Mouse (Mus musculus): ENCODE data around the gene Gpr143. TPM values are rescaled to one million over a fixed set of nuclear protein-coding genes. Genes with fewer than 3 reads are reported as not detected.
"Not testable (repeated sequence)": the region's sequence is repeated elsewhere in the genome, so short reads cannot be mapped to it uniquely, and the experiment has no call there.

The Gpr143 gene
- polyA plus RNA-seq, 1 experiment from 2014 or later = 0.16 TPM

- H3K36me3 ChIP-seq = no peaks in the 10 kb centered on the region
- 20% methylated on average over 37 of the region's 48 CpGs for WGBS
- H3K9ac ChIP-seq (replicated peaks) = peak overlapping the region; percentile 57
- H3K4me3 ChIP-seq (replicated peaks) = peak overlapping the region; percentile 54
- peaks cover 44% of the 10 kb centered on the region; the same call in 1 of the 2 replicates for H3K27me3 ChIP-seq
- no peaks in the 10 kb centered on the region for H3K9me3 ChIP-seq
- no peak overlapping the region for H3K27ac ChIP-seq
- ATAC-seq = peak; percentile 94
- peak overlapping the region; percentile 72 for H3K4me2 ChIP-seq (replicated peaks)
- H3K4me1 ChIP-seq (replicated peaks) = no peaks in the 10 kb centered on the region; the same call in 1 of the 2 replicates
Observed at GRCm38 (mm10) chrX:152769600-152770157, 12.0 kb upstream of the Gpr143 start.

GRCm38 (mm10) chrX:152788129-152788528 lies 6.4 kb downstream of the Gpr143 start:
- Histone ChIP-seq H3K4me1 (replicated peaks) (no peaks in the 10 kb centered on the region), H3K9me3 (no peaks in the 10 kb centered on the region), H3K36me3 (no peaks in the 10 kb centered on the region), H3K4me3 (replicated peaks) (no peak overlapping the region), H3K27ac (no peak overlapping the region), H3K9ac (replicated peaks) (no peak overlapping the region), H3K4me2 (replicated peaks) (no peak overlapping the region), H3K27me3 (peaks cover 19% of the 10 kb centered on the region)
- no peak for ATAC-seq
- 89% methylated on average over 1 of the region's 1 CpGs for WGBS

- Histone ChIP-seq H3K27ac (no peak overlapping the region), H3K27me3 (peaks cover 19% of the 10 kb centered on the region), H3K4me1 (replicated peaks) (no peaks in the 10 kb centered on the region), H3K9me3 (no peaks in the 10 kb centered on the region), H3K36me3 (no peaks in the 10 kb centered on the region), H3K4me3 (replicated peaks) (no peak overlapping the region), H3K9ac (replicated peaks) (no peak overlapping the region), H3K4me2 (replicated peaks) (no peak overlapping the region)
- WGBS = 94% methylated on average over 2 of the region's 2 CpGs
- no peak for ATAC-seq
Observed at GRCm38 (mm10) chrX:152788611-152789010, 6.9 kb downstream of the Gpr143 start.

- Histone ChIP-seq H3K4me1 (replicated peaks) (no peaks in the 10 kb centered on the region), H3K27ac (no peak overlapping the region), H3K27me3 (peaks cover 27% of the 10 kb centered on the region; the same call in 1 of the 2 replicates), H3K4me3 (replicated peaks) (no peak overlapping the region), H3K9ac (replicated peaks) (no peak overlapping the region), H3K36me3 (no peaks in the 10 kb centered on the region), H3K4me2 (replicated peaks) (no peak overlapping the region), H3K9me3 (no peaks in the 10 kb centered on the region)
- ATAC-seq = no peak
Observed at GRCm38 (mm10) chrX:152805317-152805716, 23.6 kb downstream of the Gpr143 start.

- 78% methylated on average over 3 of the region's 3 CpGs for WGBS
Observed at GRCm38 (mm10) chrX:152813339-152813738, 31.6 kb downstream of the Gpr143 start.

GRCm38 (mm10) chrX:152818996-152819395 lies 37.3 kb downstream of the Gpr143 start:
- no peak for ATAC-seq
- Histone ChIP-seq H3K4me3 (replicated peaks) (no peak overlapping the region), H3K9ac (replicated peaks) (no peak overlapping the region), H3K4me1 (replicated peaks) (no peaks in the 10 kb centered on the region), H3K9me3 (no peaks in the 10 kb centered on the region), H3K27ac (no peak overlapping the region), H3K36me3 (no peaks in the 10 kb centered on the region), H3K27me3 (peaks cover 8% of the 10 kb centered on the region; the same call in 1 of the 2 replicates), H3K4me2 (replicated peaks) (no peak overlapping the region)

More at GRCm38 (mm10) chrX:152813339-152813738, 31.6 kb downstream of the Gpr143 start:
- no peak overlapping the region for H3K4me3 ChIP-seq (replicated peaks)
- no peaks in the 10 kb centered on the region for H3K9me3 ChIP-seq
- H3K27me3 ChIP-seq = 0 out of 2 replicates have a peak, but pooled peaks cover 7% of the 10 kb centered on the region
- ATAC-seq = no peak
- no peak overlapping the region for H3K27ac ChIP-seq
- H3K36me3 ChIP-seq = no peaks in the 10 kb centered on the region
- no peak overlapping the region for H3K4me2 ChIP-seq (replicated peaks)
- no peaks in the 10 kb centered on the region for H3K4me1 ChIP-seq (replicated peaks)
- no peak overlapping the region for H3K9ac ChIP-seq (replicated peaks)

GRCm38 (mm10) chrX:152831003-152831550 lies 49.4 kb downstream of the Gpr143 start:
- not testable (repeated sequence) for H3K4me1 ChIP-seq (replicated peaks); H3K4me3 ChIP-seq (replicated peaks); H3K4me2 ChIP-seq (replicated peaks); H3K9ac ChIP-seq (replicated peaks); H3K9me3 ChIP-seq; H3K27me3 ChIP-seq; H3K36me3 ChIP-seq; H3K27ac ChIP-seq; ATAC-seq
- whole genome bisulfite sequencing = no CpG with 5 or more reads among the region's 1 CpGs

- WGBS = 31% methylated on average over 5 of the region's 5 CpGs
- not testable (repeated sequence) for H3K9me3 ChIP-seq; H3K27ac ChIP-seq; H3K9ac ChIP-seq (replicated peaks); H3K4me3 ChIP-seq (replicated peaks); H3K27me3 ChIP-seq; H3K4me2 ChIP-seq (replicated peaks); H3K4me1 ChIP-seq (replicated peaks); ATAC-seq; H3K36me3 ChIP-seq
Observed at GRCm38 (mm10) chrX:152834940-152835339, 53.2 kb downstream of the Gpr143 start.

- Histone ChIP-seq H3K4me2 (replicated peaks) (no peak overlapping the region), H3K9ac (replicated peaks) (no peak overlapping the region), H3K9me3 (peaks cover 12% of the 10 kb centered on the region; the same call in 1 of the 2 replicates), H3K27me3 (no peaks in the 10 kb centered on the region), H3K4me3 (replicated peaks) (no peak overlapping the region), H3K36me3 (no peaks in the 10 kb centered on the region), H3K4me1 (replicated peaks) (no peaks in the 10 kb centered on the region), H3K27ac (no peak overlapping the region)
- WGBS = 97% methylated on average over 3 of the region's 3 CpGs
- ATAC-seq = no peak
Observed at GRCm38 (mm10) chrX:152855076-152855772, 73.5 kb downstream of the Gpr143 start.

Other genes with a start within 250 kb of the Gpr143 start
- gene Cldn34a, start 218.6 kb upstream of the Gpr143 start, polyA plus RNA-seq (2015; fragmentation: Nextera tagmentation; extraction: Ambion mirVana) = not detected in 2 replicates
- gene Shroom2, start 12.5 kb upstream of the Gpr143 start, polyA plus RNA-seq (2015; fragmentation: Nextera tagmentation; extraction: Ambion mirVana) = 46.8 and 47.2 TPM in 2 replicates
- 2.7 and 3.0 TPM in 2 replicates for gene Usp51, start 224.5 kb downstream of the Gpr143 start, polyA plus RNA-seq (2015; fragmentation: Nextera tagmentation; extraction: Ambion mirVana)

Measured in midbrain, embryonic 13.5 days (tissue).